Mouse (Mus musculus) gastrocnemius, postnatal 14 days (tissue): ENCODE results near the gene Maip1. TPM values are rescaled to one million over a fixed set of nuclear protein-coding genes. Genes with fewer than 3 reads are reported as not detected.

Experiments
- DNase-seq: peaks from one replicate; pipeline ENCODE4 v3.0.0; 2021; ENCODE audit warnings: mixed read lengths
- intact Hi-C: fragments of 180-260 bp; cut with DNase I; formaldehyde crosslinking; loops from one replicate; pipeline ENCODE4 v1.15.1; 2025; ENCODE audit warnings: low total_unique reads
- long read RNA-seq, 2 experiments: library from polyadenylated mRNA; stranded (forward); transcript quantifications; one replicate each; pipeline ENCODE4 v2.0.0; 2021
- total RNA-seq, 2 experiments: library from RNA; stranded (reverse); gene quantifications; 2 replicates each; pipeline ENCODE4 v1.2.3; 2021

Maip1 gene
- total RNA-seq = 1 to 10 TPM; 7.1 to 8.3 TPM
- long read RNA-seq, experiment 1, transcript Maip1-201 (5 exons, 3,540 nt) = major isoform, 14 of 17 reads
- long read RNA-seq, experiment 1, partial matches to known transcripts = 0 of 17 reads
- long read RNA-seq, experiment 1, other reads (novel, unspliced or antisense) = 3 of 17 reads
- long read RNA-seq, experiment 2, transcript Maip1-201 (5 exons, 3,540 nt) = major isoform, 22 of 24 reads
- long read RNA-seq, experiment 2, partial matches to known transcripts = 0 of 24 reads
- long read RNA-seq, experiment 2, other reads (novel, unspliced or antisense) = 2 of 24 reads

GRCm38 (mm10) chr1:57406187-57407151 is at the start of gene Maip1, which contains the start of gene Tyw5:
TSS of gene Maip1 (plus strand) at chr1:57406328.
TSS of gene Tyw5 (minus strand) at chr1:57407101.
- peak; percentile 78 for DNase-seq
- intact Hi-C loops = no loop called here

GRCm38 (mm10) chr1:57358546-57358945 is 47.6 kb upstream of the Maip1 start:
- intact Hi-C loops = no loop called here

GRCm38 (mm10) chr1:57367446-57367845 is 38.7 kb upstream of the Maip1 start:
- intact Hi-C loops = no loop called here
- DNase-seq = no peak

More at GRCm38 (mm10) chr1:57358546-57358945, 47.6 kb upstream of the Maip1 start:
- DNase-seq = no peak

- DNase-seq = no peak
- intact Hi-C loops = no loop called here
Observed at GRCm38 (mm10) chr1:57369111-57369510, 37.0 kb upstream of the Maip1 start.

GRCm38 (mm10) chr1:57370451-57370850 is 35.7 kb upstream of the Maip1 start:
- no peak for DNase-seq
- intact Hi-C loops = no loop called here

- DNase-seq = no peak
- intact Hi-C loops = no loop called here
Observed at GRCm38 (mm10) chr1:57375276-57375675, 30.9 kb upstream of the Maip1 start.

GRCm38 (mm10) chr1:57376806-57377205 is 29.3 kb upstream of the Maip1 start:
- no peak for DNase-seq
- intact Hi-C loops = no loop called here

- intact Hi-C loops = no loop called here
- DNase-seq = peak; percentile 94
Observed at GRCm38 (mm10) chr1:57377376-57378341, 28.5 kb upstream of the Maip1 start, which contains the start of gene 1700066M21Rik. TSS of gene 1700066M21Rik (plus strand) at chr1:57377620.

- intact Hi-C loops = no loop called here
- DNase-seq = no peak
Observed at GRCm38 (mm10) chr1:57386519-57386918, 19.6 kb upstream of the Maip1 start.

- DNase-seq = no peak
Observed at GRCm38 (mm10) chr1:57387876-57388275, 18.3 kb upstream of the Maip1 start.

GRCm38 (mm10) chr1:57388402-57389155 is 17.5 kb upstream of the Maip1 start:
- intact Hi-C loops = no loop called here

More at GRCm38 (mm10) chr1:57387876-57388275, 18.3 kb upstream of the Maip1 start:
- intact Hi-C loops = no loop called here

GRCm38 (mm10) chr1:57390993-57391790 is 14.9 kb upstream of the Maip1 start:
- intact Hi-C loops = no loop called here
- DNase-seq = no peak

More at GRCm38 (mm10) chr1:57388402-57389155, 17.5 kb upstream of the Maip1 start:
- no peak for DNase-seq

- intact Hi-C loops = no loop called here
- no peak for DNase-seq
Observed at GRCm38 (mm10) chr1:57392417-57392816, 13.7 kb upstream of the Maip1 start.

- intact Hi-C loops = no loop called here
Observed at GRCm38 (mm10) chr1:57394051-57394450, 12.1 kb upstream of the Maip1 start.

GRCm38 (mm10) chr1:57400321-57400720 is 5.8 kb upstream of the Maip1 start:
- intact Hi-C loops = no loop called here
- DNase-seq = no peak

More at GRCm38 (mm10) chr1:57394051-57394450, 12.1 kb upstream of the Maip1 start:
- DNase-seq = peak; percentile 20

- intact Hi-C loops = no loop called here
- no peak for DNase-seq
Observed at GRCm38 (mm10) chr1:57400877-57401276, 5.3 kb upstream of the Maip1 start.

- intact Hi-C loops = no loop called here
Observed at GRCm38 (mm10) chr1:57402116-57402515, 4.0 kb upstream of the Maip1 start.

GRCm38 (mm10) chr1:57408994-57409393 is 2.9 kb downstream of the Maip1 start:
- intact Hi-C loops = no loop called here

More at GRCm38 (mm10) chr1:57402116-57402515, 4.0 kb upstream of the Maip1 start:
- no peak for DNase-seq

More at GRCm38 (mm10) chr1:57408994-57409393, 2.9 kb downstream of the Maip1 start:
- DNase-seq = no peak
